In the genomic region with DNA sequence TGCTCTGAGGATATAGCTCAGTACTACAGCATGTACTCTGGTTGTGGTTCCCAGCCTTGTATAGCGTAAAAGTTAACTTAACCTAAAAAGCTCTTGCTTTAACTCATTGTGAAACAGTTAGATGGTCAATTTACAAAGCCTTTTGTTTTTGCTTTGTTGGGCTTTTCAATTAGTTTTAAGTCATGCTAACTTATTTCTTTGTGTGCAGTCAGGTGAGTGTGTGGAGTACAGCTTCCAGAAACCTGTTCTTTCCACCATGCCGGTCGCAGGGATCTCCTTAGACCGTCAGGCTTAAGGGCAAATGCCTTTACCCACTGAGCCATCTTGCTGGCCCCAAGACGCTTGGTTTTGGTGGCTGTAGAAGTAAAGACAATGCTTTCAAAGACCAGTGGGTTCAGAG, we compare ENCODE assay signal across 29 mouse cellular contexts. TPM values are rescaled to one million over a fixed set of nuclear protein-coding genes. Genes with fewer than 3 reads are reported as not detected.
DNase-seq lines count a peak whose midpoint lies in the region; TF ChIP-seq lines count a peak whose summit lies in the region.
"Had no signal": no experiment of that assay in that cellular context is flagged by ENCODE, and none has a peak within 500 bp of the region (broad histone marks: within the 10 kb centered on the region; RNA-seq: fewer than 3 reads in every experiment).

No protein-coding gene starts in this region.

- H3K79me2 ChIP-seq in heart, adult 2 months (replicated peaks; ENCODE audit: control insufficient read depth, insufficient read depth, low read length) = peaks cover 7% of the 10 kb centered on the region

- no peak for TF ChIP-seq CTCF in heart, adult 2 months (IDR thresholded peaks at IDR 0.05)
- TF ChIP-seq CTCF in ES-Bruce4 (IDR thresholded peaks at IDR 0.05; ENCODE audit: low read depth, low read length) = no peak
- no peak for TF ChIP-seq CTCF in layer of hippocampus, adult 2 months (conservative IDR thresholded peaks at IDR 0.05)

- H3K36me3 ChIP-seq in heart, adult 2 months (ENCODE audit: control insufficient read depth, insufficient read depth, low read length) = peaks cover 14% of the 10 kb centered on the region
- H3K36me3 ChIP-seq in ES-Bruce4 (ENCODE audit: control insufficient read depth, insufficient read depth, low read length, poor library complexity, severe bottlenecking) (peaks cover 20% of the 10 kb centered on the region), ES-E14 (ENCODE audit: control insufficient read depth, insufficient read depth, low read length, poor library complexity, severe bottlenecking) (peaks cover 22% of the 10 kb centered on the region)

- peak; percentile 28 for DNase-seq in heart, adult 11 months
- no peak for DNase-seq in heart, adult 2 months
- DNase-seq in ES-E14 (ENCODE audit: low read depth, low spot score) = peak; percentile 30
- DNase-seq in ZHBTc4 (ENCODE audit: low read depth, low spot score) = peak; percentile 68
- DNase-seq in right cerebral cortex, adult 2 months (ENCODE audit: low spot score in 2 of 2) = no peak
- DNase-seq in layer of hippocampus, adult 2 months (ENCODE audit: low spot score in 2 of 2) = no peak
- DNase-seq: adrenal gland, adult 2 months; adrenal gland, postnatal 25 days; cerebellum, adult 11 months; cerebellum, adult 18-20 months; cerebellum, adult 8-10 months; cerebellum, adult 9-11 months; cerebellum, postnatal 36 days had no signal

- WGBS in heart, adult 2 months = 94% methylated on average over 5 of the region's 5 CpGs

- TF ChIP-seq EP300 in heart, adult 2 months (IDR thresholded peaks at IDR 0.05; ENCODE audit: insufficient read depth, low read depth, low read length) = no peak
- peak; percentile 68 for TF ChIP-seq EP300 in ES-Bruce4 (IDR thresholded peaks at IDR 0.05; ENCODE audit: insufficient read depth, low read depth, low read length)

- no peak overlapping the region for H3K4me3 ChIP-seq in heart, adult 2 months
- H3K4me3 ChIP-seq in ES-Bruce4 (ENCODE audit: low read depth, low read length) (peak overlapping the region; percentile 8; the same call in 1 of the 2 replicates), ES-E14 (ENCODE audit: insufficient read depth in 1 of 2, low read depth in 1 of 2, low read length in 2 of 2, poor library complexity in 1 of 2, severe bottlenecking in 1 of 2) (no peak overlapping the region)
- H3K4me3 ChIP-seq in layer of hippocampus, adult 2 months = no peak overlapping the region
- H3K4me3 ChIP-seq: embryonic facial prominence, embryonic 13.5 days; embryonic facial prominence, embryonic 15.5 days; erythroblast, embryonic 14.5 days; forebrain, embryonic 10.5 days; forebrain, embryonic 12.5 days had no signal

- no peak overlapping the region for H3K27ac ChIP-seq in heart, adult 2 months
- H3K27ac ChIP-seq in ES-Bruce4 (ENCODE audit: insufficient read depth, low read length) = peak overlapping the region; percentile 57
- no peak overlapping the region; the same call in 1 of the 2 replicates for H3K27ac ChIP-seq in ES-E14 (ENCODE audit: insufficient read depth, low read depth, low read length, poor library complexity, severe bottlenecking)
- H3K27ac ChIP-seq in layer of hippocampus, adult 2 months = no peak overlapping the region
- H3K27ac ChIP-seq: embryonic facial prominence, embryonic 13.5 days; embryonic facial prominence, embryonic 15.5 days; forebrain, embryonic 10.5 days; forebrain, embryonic 12.5 days had no signal

- no peak overlapping the region for H3K9ac ChIP-seq in heart, adult 2 months (ENCODE audit: low read depth, low read length)
- H3K9ac ChIP-seq in ES-Bruce4 (ENCODE audit: low read depth, poor library complexity, severe bottlenecking) (no peak overlapping the region), ES-E14 (ENCODE audit: insufficient read depth, low read depth, low read length, poor library complexity, severe bottlenecking) (no peak overlapping the region)
- H3K9ac ChIP-seq: embryonic facial prominence, embryonic 13.5 days; embryonic facial prominence, embryonic 15.5 days; forebrain, embryonic 12.5 days had no signal

- in situ Hi-C loops in ES-E14 (cut with MboI; ENCODE audit: low sequenced_read_pairs in 2 of 2, unreplicated experiment in 2 of 2) = no loop called here

- no peak for TF ChIP-seq POLR2A in heart, adult 2 months (IDR thresholded peaks at IDR 0.05; ENCODE audit: insufficient read depth, low read depth, low read length)
- TF ChIP-seq POLR2A in ES-Bruce4 (IDR thresholded peaks at IDR 0.05; ENCODE audit: insufficient read depth, low read length) = no peak

- no peaks in the 10 kb centered on the region for H3K27me3 ChIP-seq in heart, adult 2 months (ENCODE audit: control insufficient read depth, insufficient read depth, low read length)
- no peaks in the 10 kb centered on the region for H3K27me3 ChIP-seq in ES-Bruce4 (ENCODE audit: control insufficient read depth, insufficient read depth, low read length, poor library complexity, severe bottlenecking)
- H3K27me3 ChIP-seq: CH12.LX; embryonic facial prominence, embryonic 13.5 days; embryonic facial prominence, embryonic 15.5 days; forebrain, embryonic 12.5 days had no signal

- H3K9me3 ChIP-seq in ES-Bruce4 (replicated peaks; ENCODE audit: control insufficient read depth, insufficient read depth, low read length, poor library complexity, severe bottlenecking) (peaks cover 2% of the 10 kb centered on the region; the same call in 1 of the 2 replicates), ES-E14 (ENCODE audit: control insufficient read depth, insufficient read depth, low read depth, low read length) (no peaks in the 10 kb centered on the region)
- H3K9me3 ChIP-seq: embryonic facial prominence, embryonic 13.5 days; embryonic facial prominence, embryonic 15.5 days; forebrain, embryonic 10.5 days; forebrain, embryonic 12.5 days had no signal

- H3K4me1 ChIP-seq in heart, adult 2 months (ENCODE audit: control insufficient read depth, insufficient read depth, low read length) = peaks cover 2% of the 10 kb centered on the region
- H3K4me1 ChIP-seq in ES-Bruce4 (ENCODE audit: control insufficient read depth, insufficient read depth, low read length) (no peaks in the 10 kb centered on the region), ES-E14 (ENCODE audit: control insufficient read depth in 2 of 2, insufficient read depth in 2 of 2, low read length in 2 of 2, poor library complexity in 1 of 2) (peaks cover 4 to 5% of the 10 kb centered on the region in 2 experiments)

- intact Hi-C loops in heart, adult 2 months (cut with DNase I) = no loop called here

TF ChIP-seq in ES-E14, 5 proteins besides CTCF, POLR2A, EP300 and RAD21:
- TF ChIP-seq HCFC1 (IDR thresholded peaks at IDR 0.05; ENCODE audit: borderline replicate concordance, insufficient read depth, low read length) = no peak
- TF ChIP-seq MAFK (IDR thresholded peaks at IDR 0.05; ENCODE audit: insufficient read depth, low read depth, low read length) = no peak
- TF ChIP-seq ZNF384 (IDR thresholded peaks at IDR 0.05; ENCODE audit: low read depth, low read length) = no peak
- TF ChIP-seq CHD2 (IDR thresholded peaks at IDR 0.05; ENCODE audit: low read depth, low read length) = no peak
- TF ChIP-seq ZC3H11A (IDR thresholded peaks at IDR 0.05; ENCODE audit: borderline replicate concordance, low read depth, low read length) = no peak
TF ChIP-seq in ES-E14: peak in this region for 0.

RNA-seq across cellular contexts. Expression of a gene that starts 5.9 kb away (rescaled TPM):
- total RNA-seq in heart, adult 2 months (2021) = 10 to 100 TPM; 14.0 to 15.3 TPM
- polyA plus RNA-seq in heart, adult 2 months (2012; rRNA removed) = 3.7 and 6.4 TPM in 2 replicates
- polyA plus RNA-seq in ES-Bruce4 (2011; ENCODE audit: insufficient read depth, insufficient read length, low read depth, missing spikeins) = 15.1 and 15.3 TPM in 2 replicates
- 9.8 and 10.5 TPM in 2 replicates for total RNA-seq in ES-E14 (2012; rRNA removed)
- total RNA-seq in layer of hippocampus, adult 2 months (2021) = 10 to 100 TPM; 39.7 to 42.3 TPM

RNA-seq across cellular contexts. Expression of a gene that starts 26.0 kb away (rescaled TPM):
- total RNA-seq in heart, adult 2 months (2021) = 10 to 100 TPM; 10.1 to 11.7 TPM
- 5.9 and 9.4 TPM in 2 replicates for polyA plus RNA-seq in heart, adult 2 months (2012; rRNA removed)
- polyA plus RNA-seq in ES-Bruce4 (2011; ENCODE audit: insufficient read depth, insufficient read length, low read depth, missing spikeins) = 27.3 and 29.2 TPM in 2 replicates
- total RNA-seq in ES-E14 (2012; rRNA removed) = 12.2 and 15.5 TPM in 2 replicates
- 10 to 100 TPM; 13.7 to 16.2 TPM for total RNA-seq in layer of hippocampus, adult 2 months (2021)

RNA-seq across cellular contexts. Expression of a gene that starts 37.7 kb away (rescaled TPM):
- not detected for total RNA-seq in heart, adult 2 months (2021)
- not detected in 2 replicates for polyA plus RNA-seq in heart, adult 2 months (2012; rRNA removed)
- not detected in 2 replicates for polyA plus RNA-seq in ES-Bruce4 (2011; ENCODE audit: insufficient read depth, insufficient read length, low read depth, missing spikeins)
- total RNA-seq in ES-E14 (2012; rRNA removed) = not detected in 2 replicates
- total RNA-seq in layer of hippocampus, adult 2 months (2021) = not detected
- total RNA-seq: adrenal gland, adult 2 months; adrenal gland, postnatal 10 days; adrenal gland, postnatal 25 days; adrenal gland, postnatal 4 days; CH12.LX; common myeloid progenitor, adult 5-6 weeks; MEL had no signal
- polyA plus RNA-seq: adrenal gland, adult 2 months; brain, embryonic 14.5 days; CD4-positive, CD25-positive, alpha-beta regulatory T cell, adult 4 months; embryonic facial prominence, embryonic 11.5 days; embryonic facial prominence, embryonic 13.5 days; embryonic facial prominence, embryonic 15.5 days; erythroblast, embryonic 14.5 days; forebrain, embryonic 10.5 days; forebrain, embryonic 12.5 days; forebrain, embryonic 14.5 days; forebrain, embryonic 16.5 days had no signal

Comparison
In these comparisons a context has a peak if more than half of its experiments do, and no peak if none do; other contexts are left out.
1. DNase-seq: peak in heart, adult 11 months (single experiment), ES-E14 (single experiment) and ZHBTc4 (single experiment); none in heart, adult 2 months (0 of 2), right cerebral cortex, adult 2 months (0 of 2) and layer of hippocampus, adult 2 months (0 of 2).